Mouse (Mus musculus) frontal cortex, postnatal 10 days (tissue): ENCODE data around the gene Rsad1.

Experiments used
- DNase-seq, 2 experiments: peaks; one replicate each; pipeline ENCODE4 v3.0.0; 2022; ENCODE audit warnings: low spot score in 2 of 2, mixed read lengths in 1 of 2

The Rsad1 gene

GRCm38 (mm10) chr11:94548041-94548784 is 842 bp downstream of the Rsad1 start:
- peak; percentile 56 to 64 for DNase-seq

DNA sequence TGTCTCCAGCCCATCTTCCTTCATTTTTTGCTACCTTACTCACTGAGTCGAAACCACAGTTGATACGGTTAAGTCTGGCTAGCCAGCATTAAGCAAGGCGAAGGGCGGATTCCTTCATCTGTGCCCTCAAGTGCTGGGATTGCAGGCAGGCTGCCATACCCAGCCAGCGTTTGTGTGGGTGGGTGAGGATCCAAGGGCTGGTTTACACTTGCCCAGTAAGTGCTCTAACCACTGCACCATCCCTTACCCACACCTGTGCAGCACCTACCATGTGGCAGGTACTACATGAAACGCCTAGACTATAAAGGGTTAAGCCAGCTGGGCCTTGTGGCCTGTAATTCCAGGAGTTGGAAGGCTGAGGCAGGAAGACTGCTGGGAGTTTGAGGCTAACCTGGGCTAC is 1.8 kb downstream of the Rsad1 start:
- no peak for DNase-seq

DNA sequence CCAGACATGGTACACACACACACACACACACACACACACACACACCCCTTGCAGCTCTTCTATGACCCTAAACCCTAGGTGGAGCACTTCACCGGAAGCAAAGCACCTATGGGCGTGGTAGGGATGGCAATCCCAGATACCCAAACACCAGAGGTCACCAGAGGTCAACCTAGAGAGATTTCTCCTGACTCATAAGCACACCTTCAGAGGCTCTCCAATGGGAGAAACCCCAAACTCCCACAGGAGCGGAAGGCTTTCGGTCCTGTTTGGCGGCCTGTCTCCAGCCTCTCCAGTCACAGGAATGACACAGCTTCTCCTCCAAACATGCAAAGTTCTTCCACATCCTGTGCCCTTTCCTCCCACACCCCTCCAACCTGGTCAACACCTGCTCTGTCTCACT is 2.7 kb downstream of the Rsad1 start:
- DNase-seq = no peak

DNA sequence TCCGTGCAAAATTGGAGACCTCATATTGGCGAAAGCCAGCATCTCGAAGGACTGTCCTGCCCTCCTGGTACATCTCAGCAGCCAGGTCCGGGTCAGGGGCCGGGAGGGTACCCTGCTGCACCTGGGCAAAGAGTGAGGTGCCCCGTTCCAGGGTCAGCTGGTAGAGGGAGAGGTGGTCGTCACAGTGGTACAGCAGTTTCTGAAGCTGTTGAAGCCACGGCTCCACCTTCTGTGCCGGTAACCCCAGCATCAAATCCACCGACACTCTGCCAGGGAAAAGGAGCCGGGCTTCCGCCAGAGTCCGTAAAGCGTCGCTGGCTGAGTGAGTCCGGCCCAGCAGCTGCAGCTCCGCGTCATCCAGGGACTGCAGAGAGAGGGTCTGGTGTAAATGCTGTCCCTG is 4.6 kb downstream of the Rsad1 start:
- DNase-seq = no peak

- peak; percentile 87 to 89 for DNase-seq
These were observed 5.1 kb downstream of the Rsad1 start for GRCm38 (mm10) chr11:94543932-94544331.

GRCm38 (mm10) chr11:94543344-94543743 is 5.7 kb downstream of the Rsad1 start:
- no peak for DNase-seq

GRCm38 (mm10) chr11:94542400-94542799 is 6.7 kb downstream of the Rsad1 start:
- DNase-seq = no peak

GRCm38 (mm10) chr11:94539761-94540160 is 9.3 kb downstream of the Rsad1 start:
- no peak for DNase-seq

DNA sequence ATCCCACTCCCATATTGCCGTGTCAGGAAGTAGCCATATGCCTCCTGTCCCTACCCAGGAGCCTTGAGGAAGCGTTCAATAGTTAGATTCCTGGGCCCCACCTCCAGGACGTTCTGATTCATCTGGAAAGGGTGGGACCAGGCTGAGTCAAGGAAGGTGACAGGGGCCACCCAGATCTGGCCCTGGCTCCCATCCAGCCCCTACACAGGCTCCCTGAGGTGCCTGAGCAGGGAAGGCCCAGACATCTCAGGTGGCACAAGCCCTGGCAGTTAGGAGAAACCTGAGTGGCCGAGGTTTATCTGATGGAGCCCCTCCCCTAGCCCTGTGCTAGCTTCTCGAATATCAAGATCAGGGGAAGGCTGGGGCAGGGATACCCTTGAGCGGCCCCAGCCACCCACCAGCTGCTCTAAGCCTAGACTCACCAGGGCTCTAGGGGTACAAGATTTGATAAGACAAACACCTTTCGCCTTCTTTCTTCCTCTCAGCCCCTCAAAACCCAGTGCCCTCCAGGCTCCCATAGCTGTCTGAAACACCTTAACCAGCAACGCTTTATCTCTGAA is 10.2 kb downstream of the Rsad1 start:
- no peak for DNase-seq

GRCm38 (mm10) chr11:94533171-94533570 is 15.9 kb downstream of the Rsad1 start:
- DNase-seq = no peak

- no peak for DNase-seq
These were observed 20.2 kb downstream of the Rsad1 start for GRCm38 (mm10) chr11:94528879-94529278.

DNA sequence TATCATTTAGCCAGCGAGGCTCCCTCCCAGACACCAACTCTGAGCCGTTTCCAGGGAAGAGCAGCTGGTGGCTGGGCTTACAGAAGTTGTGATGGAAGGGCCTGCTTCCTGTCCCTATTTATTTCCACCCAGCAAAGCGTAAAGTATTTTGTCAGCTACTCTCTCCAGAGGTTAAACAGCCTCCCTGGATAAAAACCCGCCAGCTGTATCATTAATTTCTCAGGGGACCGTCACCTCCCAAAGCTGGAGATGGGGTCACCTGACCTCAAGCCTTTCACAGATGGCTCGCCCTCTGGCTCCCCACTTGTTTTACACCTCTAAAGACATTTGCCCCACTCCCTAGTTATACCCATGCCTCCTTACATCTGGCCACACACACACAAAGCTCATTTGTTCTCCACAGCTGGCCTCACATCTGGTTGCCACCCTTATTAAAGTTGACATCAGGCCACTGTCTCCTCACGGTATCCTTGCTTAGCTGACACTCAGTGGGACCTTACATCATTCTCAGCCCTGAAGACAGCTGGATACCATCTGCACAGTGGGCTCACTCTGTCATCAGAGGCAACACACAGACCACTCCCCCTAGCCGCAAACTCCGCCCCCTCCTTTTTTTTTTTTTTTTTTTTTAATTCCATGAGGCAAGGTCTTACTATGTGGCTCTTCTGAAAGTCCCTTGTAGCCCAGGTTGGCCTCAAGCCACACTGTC is 22.7 kb downstream of the Rsad1 start:
- DNase-seq = no peak

- DNase-seq = peak in 1 of 2 experiments; percentile 50
These were observed 27.7 kb downstream of the Rsad1 start, which contains the start of gene Mycbpap for GRCm38 (mm10) chr11:94521219-94521843. Mycbpap (minus strand) TSS chr11:94521742.

DNA sequence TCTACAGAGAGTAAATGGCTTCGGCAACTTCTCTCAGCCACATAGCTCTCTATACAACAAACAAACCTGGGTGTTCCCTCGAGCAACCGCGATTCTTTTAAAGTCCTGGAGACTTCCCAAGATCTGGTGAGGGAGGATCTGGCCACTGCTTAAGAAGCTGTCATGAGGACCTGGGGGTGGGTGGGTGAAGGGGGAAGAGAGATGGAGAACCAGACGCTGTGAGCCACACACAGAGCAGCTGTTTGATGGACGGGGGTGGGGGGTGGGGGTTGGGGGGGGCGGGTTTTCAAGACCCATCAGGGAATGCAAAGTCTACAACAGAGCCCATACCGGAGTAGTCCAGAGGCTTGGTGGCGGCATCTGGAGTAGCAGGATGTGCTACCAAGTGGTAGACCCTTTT is 35.6 kb downstream of the Rsad1 start:
- DNase-seq = no peak

GRCm38 (mm10) chr11:94508976-94509375 is 40.1 kb downstream of the Rsad1 start:
- DNase-seq = no peak

GRCm38 (mm10) chr11:94501482-94501881 is 47.6 kb downstream of the Rsad1 start:
- DNase-seq = no peak

DNA sequence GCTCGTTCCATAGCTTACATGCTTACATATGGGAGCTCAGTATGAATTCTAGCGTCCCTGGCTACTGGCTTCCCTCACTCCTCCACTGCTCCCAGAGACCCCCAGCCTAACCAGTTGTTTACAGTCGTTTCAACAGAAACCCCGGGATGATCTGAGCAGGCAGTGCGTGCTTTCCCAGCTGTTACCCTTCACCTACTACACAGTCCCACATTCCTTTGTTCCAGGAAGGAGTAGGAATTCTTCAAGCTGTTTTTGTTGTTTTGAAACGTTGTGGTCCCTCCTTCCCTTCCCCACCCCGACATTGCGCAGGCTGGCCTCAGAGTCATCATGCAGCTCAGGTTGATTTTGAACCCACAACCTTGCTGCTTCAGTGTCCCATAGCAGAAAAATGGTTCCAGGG is 48.7 kb downstream of the Rsad1 start:
- DNase-seq = no peak

DNA sequence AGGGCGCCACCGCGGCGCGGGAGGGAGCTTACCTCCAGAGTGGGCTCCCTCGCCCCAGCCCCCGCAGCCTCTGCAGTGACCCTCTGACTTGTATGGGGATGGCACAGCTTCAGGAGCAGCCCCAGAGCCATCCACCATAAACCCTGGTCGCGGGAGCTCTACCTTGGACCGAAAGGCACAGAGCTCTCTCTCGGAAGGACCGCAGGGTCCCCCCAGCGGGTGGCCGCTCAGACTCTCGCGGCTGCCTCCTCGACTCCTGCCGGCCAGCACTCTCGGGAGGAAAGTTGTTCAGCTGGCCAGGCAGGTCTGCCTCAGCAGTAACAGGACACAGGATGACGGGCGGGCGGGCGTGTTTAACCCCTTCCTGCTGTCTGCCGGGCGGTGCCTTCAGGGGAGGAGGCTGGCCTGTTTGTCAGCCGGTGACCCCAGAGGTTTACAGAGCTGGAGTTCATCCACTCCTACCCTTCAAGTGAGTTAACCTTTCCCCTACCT is 49.3 kb downstream of the Rsad1 start, which contains the start of gene Epn3:
Gene Epn3 (minus strand): TSS at position 314 of the 492 bp plus-strand sequence.
- no peak for DNase-seq

DNA sequence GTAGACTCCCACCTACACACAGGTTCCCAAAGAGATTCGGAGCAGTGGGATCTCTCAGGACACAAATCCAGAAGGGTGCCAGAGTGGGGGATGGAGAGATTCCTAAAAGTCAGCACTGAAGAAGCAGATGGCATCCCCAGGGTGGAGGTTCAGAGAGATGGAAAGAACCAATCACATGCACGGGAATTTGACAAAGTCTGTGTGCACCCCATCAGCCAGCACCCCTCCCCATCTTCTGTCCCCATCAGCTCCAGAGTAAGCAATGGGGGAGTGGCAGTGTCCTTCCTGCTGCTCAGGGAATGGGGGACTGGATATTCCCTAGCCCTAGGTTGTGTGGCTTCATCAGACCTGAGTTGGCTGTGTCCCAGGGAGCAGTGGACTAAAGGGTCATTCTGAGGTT is 50.0 kb downstream of the Rsad1 start:
- no peak for DNase-seq

GRCm38 (mm10) chr11:94498093-94498996 is 50.7 kb downstream of the Rsad1 start:
- DNase-seq = no peak

- no peak for DNase-seq
These were observed 53.6 kb downstream of the Rsad1 start for GRCm38 (mm10) chr11:94495415-94495814.
